Mouse (Mus musculus): ENCODE results near the gene Faap100. TPM values are rescaled to one million over a fixed set of nuclear protein-coding genes. Genes with fewer than 3 reads are reported as not detected.
"Not testable (repeated sequence)": the region's sequence is repeated elsewhere in the genome, so short reads cannot be mapped to it uniquely, and the experiment has no call there.

Faap100 gene
- polyA plus RNA-seq (2017; shearing (Covaris generic)), result 10 to 100 TPM; 12.2 to 18.7 TPM

- ATAC-seq, result peak; percentile 89
Measured at GRCm38 (mm10) chr11:120378611-120379540, at the start of gene Faap100. TSS of gene Faap100 (minus strand) at chr11:120378764.

GRCm38 (mm10) chr11:120426727-120427126, 48.2 kb upstream of the Faap100 start:
- ATAC-seq, result no peak

- ATAC-seq, result no peak
Measured at GRCm38 (mm10) chr11:120423569-120424295, 45.2 kb upstream of the Faap100 start.

GRCm38 (mm10) chr11:120422651-120423568, 44.3 kb upstream of the Faap100 start:
- no peak for ATAC-seq

- ATAC-seq, result no peak
Measured at GRCm38 (mm10) chr11:120418592-120418991, 40.0 kb upstream of the Faap100 start.

- no peak for ATAC-seq
Measured at GRCm38 (mm10) chr11:120417852-120418251, 39.3 kb upstream of the Faap100 start.

- ATAC-seq, result not testable (repeated sequence)
Measured at GRCm38 (mm10) chr11:120413621-120414020, 35.1 kb upstream of the Faap100 start.

- no peak for ATAC-seq
Measured at GRCm38 (mm10) chr11:120406445-120406844, 27.9 kb upstream of the Faap100 start.

- ATAC-seq, result no peak
Measured at GRCm38 (mm10) chr11:120405867-120406266, 27.3 kb upstream of the Faap100 start.

- ATAC-seq, result no peak
Measured at GRCm38 (mm10) chr11:120404814-120405213, 26.2 kb upstream of the Faap100 start.

- ATAC-seq, result no peak
Measured at GRCm38 (mm10) chr11:120399319-120399718, 20.8 kb upstream of the Faap100 start.

GRCm38 (mm10) chr11:120397602-120398001, 19.0 kb upstream of the Faap100 start:
- no peak for ATAC-seq

- ATAC-seq, result no peak
Measured at GRCm38 (mm10) chr11:120395661-120396060, 17.1 kb upstream of the Faap100 start.

- no peak for ATAC-seq
Measured at GRCm38 (mm10) chr11:120388580-120388979, 10.0 kb upstream of the Faap100 start.

GRCm38 (mm10) chr11:120387157-120387556, 8.6 kb upstream of the Faap100 start:
- no peak for ATAC-seq

- ATAC-seq, result no peak
Measured at GRCm38 (mm10) chr11:120386632-120387031, 8.1 kb upstream of the Faap100 start.

GRCm38 (mm10) chr11:120382509-120382908, 3.9 kb upstream of the Faap100 start:
- ATAC-seq, result no peak

GRCm38 (mm10) chr11:120381157-120381556, 2.6 kb upstream of the Faap100 start:
- ATAC-seq, result no peak

- no peak for ATAC-seq
Measured at GRCm38 (mm10) chr11:120380271-120380670, 1.7 kb upstream of the Faap100 start.

GRCm38 (mm10) chr11:120378031-120378610, 443 bp downstream of the Faap100 start:
- no peak for ATAC-seq

- ATAC-seq, result no peak
Measured at GRCm38 (mm10) chr11:120377337-120377736, 1.2 kb downstream of the Faap100 start.

Data from activated CD4-positive, CD25-positive, alpha-beta regulatory T cell, adult 4 months (primary cell).